Mouse (Mus musculus) cortical plate, adult 2 months (tissue): ENCODE measurements around the gene Deaf1. TPM values are rescaled to one million over a fixed set of nuclear protein-coding genes. Genes with fewer than 3 reads are reported as not detected.
A peak's percentile ranks its signal among the peaks of the same experiment; 100 is the strongest.

Source experiments
- H3K27ac ChIP-seq: fragments of 200-500 bp; 2 replicates; pipeline ENCODE4 v1.5.1; 2012; ENCODE audit warnings: low read length, control low read depth, inconsistent platforms; ENCODE audit not compliant: insufficient read depth
- H3K4me1 ChIP-seq: fragments of 200-500 bp; 2 replicates; pipeline ENCODE4 v1.6.1; 2011; ENCODE audit warnings: low read length; ENCODE audit not compliant: control insufficient read depth, insufficient read depth
- H3K4me3 ChIP-seq: fragments of 200-500 bp; 2 replicates; pipeline ENCODE4 v1.5.1; 2011; ENCODE audit warnings: mild to moderate bottlenecking, low read length, control low read depth; ENCODE audit not compliant: insufficient read depth
- CTCF ChIP-seq: fragments of 200-500 bp; IDR thresholded peaks from 2 replicates; pipeline ENCODE4 v1.5.1; 2011; ENCODE audit warnings: mild to moderate bottlenecking, control low read depth, low read length; ENCODE audit not compliant: insufficient read depth; ENCODE audit errors: extremely low read depth
- POLR2A ChIP-seq: fragments of 200-500 bp; IDR thresholded peaks from 2 replicates; pipeline ENCODE4 v1.6.1; 2011; ENCODE audit warnings: mild to moderate bottlenecking, low read length, control low read depth; ENCODE audit not compliant: insufficient read depth; ENCODE audit errors: extremely low read depth
- polyA plus RNA-seq: library from polyadenylated mRNA; depleted of rRNA; stranded (reverse); fragments of >200 nt; gene quantifications from 2 replicates; pipeline ENCODE4 v1.2.3, GENCODE M21; 2012

Deaf1 gene
- polyA plus RNA-seq, 1 experiment, result 31.8 TPM

GRCm38 (mm10) chr7:141281442-141281841 is 46.0 kb downstream of the Deaf1 start:
- no peak overlapping the region for H3K27ac ChIP-seq
- TF ChIP-seq POLR2A, result no peak
- no peak for TF ChIP-seq CTCF
- no peak overlapping the region for H3K4me3 ChIP-seq
- no peaks in the 10 kb centered on the region for H3K4me1 ChIP-seq

GRCm38 (mm10) chr7:141278766-141279590 is 48.5 kb downstream of the Deaf1 start, which contains the start of gene Sct:
Gene Sct, minus strand, starts transcription at chr7:141279133.
- H3K27ac ChIP-seq, result no peak within 1 kb of the TSS
- peak within 1 kb of the TSS; percentile 25 for H3K4me3 ChIP-seq
- no peaks in the 10 kb centered on the region for H3K4me1 ChIP-seq
- TF ChIP-seq POLR2A (no peak), CTCF (peak; percentile 27; the same call in 1 of the 2 replicates)

DNA sequence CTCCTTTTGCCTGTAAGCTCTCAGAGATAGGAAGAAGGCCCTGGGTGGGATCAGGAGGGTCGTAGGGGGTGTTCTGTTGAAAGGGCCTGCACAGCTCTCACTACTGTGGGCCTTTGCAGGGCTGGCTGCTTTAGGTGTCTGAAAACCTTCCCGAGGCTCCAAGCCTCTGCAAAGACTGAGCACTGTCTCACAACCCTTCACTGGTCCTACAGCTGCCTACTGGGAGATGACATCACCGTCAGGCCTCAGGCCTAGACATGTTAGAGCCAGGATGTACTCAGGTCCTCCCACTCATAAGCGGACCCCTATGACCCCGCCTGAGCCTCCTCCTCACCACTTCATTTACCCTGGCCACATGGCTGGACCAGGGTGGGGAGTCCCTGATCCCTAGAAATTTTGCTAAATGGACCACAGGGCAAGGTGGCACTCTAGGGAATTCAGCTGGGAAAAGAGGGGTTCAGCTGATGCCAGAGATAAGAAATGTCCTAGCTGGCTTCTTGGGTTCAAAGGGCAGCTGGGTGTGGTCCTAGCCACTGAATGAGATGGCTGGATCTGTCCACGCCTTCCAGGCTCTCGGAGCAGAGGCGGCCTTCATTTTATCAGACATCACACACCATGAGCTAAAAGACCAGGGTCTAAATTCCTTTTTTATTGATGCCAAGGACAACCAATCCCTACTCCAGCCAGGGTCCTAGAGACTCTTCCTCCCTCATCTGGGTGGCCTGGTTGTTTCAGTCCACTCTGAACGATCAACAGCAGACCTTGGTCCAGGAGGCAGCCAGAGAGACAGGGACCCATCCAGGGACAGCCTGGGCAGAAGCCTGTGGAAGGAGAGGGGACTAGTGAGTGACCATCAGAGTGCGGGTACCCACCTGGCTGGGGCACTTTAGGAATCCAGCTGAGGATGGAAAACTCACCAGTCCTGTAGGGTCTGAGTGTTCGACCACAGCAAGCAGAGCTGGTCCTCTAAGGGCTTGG is 49.5 kb downstream of the Deaf1 start:
- H3K4me1 ChIP-seq, result no peaks in the 10 kb centered on the region
- no peak overlapping the region for H3K27ac ChIP-seq
- H3K4me3 ChIP-seq, result no peak overlapping the region
- no peak for TF ChIP-seq CTCF
- TF ChIP-seq POLR2A, result no peak

DNA sequence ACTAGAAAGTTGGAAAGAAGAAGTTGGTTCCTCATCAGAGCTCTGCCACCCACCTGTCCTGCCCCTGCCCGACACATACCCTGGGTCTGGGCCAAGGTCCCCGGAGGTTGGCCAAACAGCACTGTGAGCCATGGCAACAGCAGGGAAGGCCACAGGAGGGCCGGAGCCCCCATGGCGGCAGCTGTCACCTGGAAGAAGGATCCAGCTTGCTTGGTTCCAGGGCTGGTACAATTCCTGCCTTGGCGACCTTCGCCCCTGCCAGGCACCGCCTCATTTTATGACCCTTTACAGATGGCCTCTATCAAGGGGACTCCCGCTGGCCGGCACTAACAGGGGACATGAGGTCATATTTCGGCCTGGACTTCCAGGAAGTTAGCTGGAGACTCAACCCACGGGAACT is 50.9 kb downstream of the Deaf1 start, which contains the start of gene Cdhr5:
Gene Cdhr5 (minus strand): TSS at position 241 of the 400 bp plus-strand sequence.
- H3K4me3 ChIP-seq, result no peak within 1 kb of the TSS
- no peak within 1 kb of the TSS for H3K27ac ChIP-seq
- H3K4me1 ChIP-seq, result no peaks in the 10 kb centered on the region
- no peak for TF ChIP-seq CTCF
- no peak for TF ChIP-seq POLR2A

DNA sequence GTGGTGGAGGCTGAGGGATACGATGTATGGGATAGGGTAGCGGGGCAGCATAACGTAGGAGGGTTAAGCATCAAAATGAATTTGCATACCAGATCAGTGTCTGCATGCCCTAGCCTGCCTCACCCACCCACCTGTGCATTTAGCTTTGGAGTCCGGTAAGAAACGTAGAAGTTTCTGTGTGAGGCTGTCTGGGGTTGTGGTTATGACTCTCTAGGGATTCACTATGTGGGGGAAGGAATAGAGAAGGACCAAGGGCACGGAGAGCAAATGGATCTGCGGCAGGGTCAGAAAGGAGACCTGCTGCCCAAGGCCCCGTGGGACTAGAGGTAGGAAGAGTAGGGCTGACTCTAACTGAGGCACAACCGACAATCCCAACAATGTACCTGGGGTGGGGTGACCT is 52.1 kb downstream of the Deaf1 start:
- Histone ChIP-seq H3K4me1 (no peaks in the 10 kb centered on the region), H3K27ac (no peak overlapping the region), H3K4me3 (no peak overlapping the region)
- TF ChIP-seq CTCF (no peak), POLR2A (no peak)

GRCm38 (mm10) chr7:141270631-141271030 is 56.9 kb downstream of the Deaf1 start:
- no peak for TF ChIP-seq POLR2A
- H3K4me3 ChIP-seq, result no peak overlapping the region
- H3K27ac ChIP-seq, result no peak overlapping the region
- no peaks in the 10 kb centered on the region for H3K4me1 ChIP-seq

DNA sequence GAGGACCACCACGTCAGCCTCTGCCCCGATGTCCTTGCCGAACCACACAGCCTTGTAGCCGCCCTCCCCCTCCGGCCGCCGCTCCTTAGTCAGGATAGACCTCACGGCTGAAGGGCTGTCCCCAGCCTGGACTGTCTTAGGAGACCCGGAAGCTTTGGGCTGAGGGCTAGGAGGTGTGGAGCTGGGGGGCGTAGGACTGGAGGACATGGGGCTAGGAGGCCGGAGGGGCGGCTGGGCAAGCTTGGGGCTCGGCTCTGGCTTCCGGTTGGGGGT is 58.3 kb downstream of the Deaf1 start:
- Histone ChIP-seq H3K4me3 (no peak overlapping the region), H3K27ac (no peak overlapping the region), H3K4me1 (no peaks in the 10 kb centered on the region)
- TF ChIP-seq CTCF (no peak), POLR2A (no peak)

- Histone ChIP-seq H3K4me3 (no peak overlapping the region), H3K27ac (no peak overlapping the region), H3K4me1 (no peaks in the 10 kb centered on the region)
- no peak for TF ChIP-seq CTCF
- no peak for TF ChIP-seq POLR2A
Measured at GRCm38 (mm10) chr7:141268466-141269272, 58.8 kb downstream of the Deaf1 start.

DNA sequence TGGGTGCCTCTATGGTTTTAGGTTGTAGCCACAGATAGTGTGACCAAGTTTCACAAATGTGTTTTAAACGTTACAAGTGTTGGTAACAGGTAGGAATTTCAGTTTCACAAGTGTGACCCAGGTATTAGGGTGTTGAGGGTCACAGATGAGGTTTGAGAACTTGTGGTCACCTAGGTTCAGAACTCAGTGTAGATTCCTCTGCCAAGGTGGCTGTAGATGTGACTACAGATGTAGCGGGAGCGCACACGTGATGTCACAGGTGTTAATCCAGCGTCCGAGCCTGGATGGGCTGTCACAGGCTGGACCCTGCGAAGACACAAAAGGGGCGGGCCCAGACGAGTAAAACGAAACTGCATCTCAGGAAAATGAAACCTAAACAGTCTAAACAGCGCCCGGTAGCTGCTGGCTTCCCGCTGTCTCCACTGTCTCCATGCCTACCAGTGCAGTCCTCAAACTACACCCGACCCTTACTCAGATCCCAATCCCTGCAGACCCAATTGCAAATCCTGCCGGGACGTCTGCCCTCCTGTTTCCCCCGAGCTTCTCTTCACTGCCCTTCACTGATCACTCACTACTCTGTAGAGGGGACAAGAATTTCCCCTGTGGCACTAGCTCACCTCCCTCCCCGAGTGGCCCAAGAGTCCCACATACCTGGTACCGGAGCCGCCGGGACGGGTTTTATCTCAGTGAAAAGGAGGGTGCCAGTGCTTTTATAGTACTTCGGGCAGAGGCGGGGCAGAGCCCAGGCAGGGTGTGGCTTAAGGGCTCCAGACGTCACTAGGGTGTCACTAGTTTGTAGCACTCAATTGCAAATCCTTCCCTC is 61.5 kb downstream of the Deaf1 start, which contains the start of gene Irf7:
Gene Irf7 (minus strand): TSS at position 743 of the 823 bp plus-strand sequence.
- Histone ChIP-seq H3K27ac (no peak within 1 kb of the TSS), H3K4me1 (no peaks in the 10 kb centered on the region), H3K4me3 (peak within 1 kb of the TSS; percentile 71)
- TF ChIP-seq CTCF (no peak), POLR2A (no peak)
